9 mouse cellular contexts compared by ENCODE assay signal in the genomic region with DNA sequence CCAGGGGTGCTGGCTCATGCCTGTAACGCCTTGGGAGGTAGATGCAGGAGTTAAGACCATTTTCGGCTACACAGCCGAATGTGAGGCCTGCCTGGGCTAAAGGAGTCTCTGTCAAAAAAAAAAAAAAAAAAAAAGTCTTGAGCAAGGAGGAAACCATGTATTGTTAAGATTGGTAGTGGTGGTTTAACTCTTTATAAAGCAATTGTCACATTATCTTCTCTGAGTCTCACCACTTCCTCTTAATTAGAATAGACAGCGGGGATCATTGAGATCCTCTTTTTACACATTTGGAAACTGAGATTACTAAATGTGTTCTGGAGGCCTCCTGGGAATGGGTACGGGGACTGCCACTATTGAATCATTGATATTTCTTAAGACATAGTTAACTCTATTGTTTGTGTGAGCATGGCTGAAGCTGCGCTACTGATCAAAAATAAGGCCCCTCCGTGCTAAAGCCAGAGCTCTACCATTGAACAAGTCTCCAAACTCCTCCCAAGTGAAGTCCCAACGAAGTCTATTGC. TPM values are rescaled to one million over a fixed set of nuclear protein-coding genes. Genes with fewer than 3 reads are reported as not detected.
DNase-seq lines count a peak whose midpoint lies in the region; ATAC-seq and TF ChIP-seq lines count a peak whose summit lies in the region.
"Had no signal": no experiment of that assay in that cellular context is flagged by ENCODE, and none has a peak within 500 bp of the region (broad histone marks: within the 10 kb centered on the region; RNA-seq: fewer than 3 reads in every experiment).

No protein-coding gene starts in this region.

- no peaks in the 10 kb centered on the region for H3K36me3 ChIP-seq in liver, adult 2 months (ENCODE audit: control insufficient read depth, insufficient read depth, low read length)
- no peaks in the 10 kb centered on the region for H3K36me3 ChIP-seq in liver, embryonic 11.5 days (ENCODE audit: control insufficient read depth, insufficient read depth, low read length)
- no peaks in the 10 kb centered on the region for H3K36me3 ChIP-seq in hindbrain, embryonic 15.5 days
- no peaks in the 10 kb centered on the region for H3K36me3 ChIP-seq in stomach, embryonic 14.5 days (ENCODE audit: control insufficient read depth, insufficient read depth, low read length)
- H3K36me3 ChIP-seq: liver, embryonic 13.5 days had no signal

- no peak for ATAC-seq in cerebellum, adult (ENCODE audit: insufficient number of reproducible peaks, low FRiP score, low TSS enrichment)
- no peak for ATAC-seq in liver, embryonic 11.5 days (replicated peaks; ENCODE audit: low FRiP score)
- no peak for ATAC-seq in hindbrain, embryonic 15.5 days (ENCODE audit: low FRiP score, low read depth)
- ATAC-seq in stomach, embryonic 14.5 days (ENCODE audit: insufficient number of reproducible peaks, insufficient read depth, low FRiP score, low read depth), result no peak

- H3K4me1 ChIP-seq in liver, adult 2 months (ENCODE audit: control insufficient read depth, insufficient read depth, low read length), result no peaks in the 10 kb centered on the region
- peaks cover 5% of the 10 kb centered on the region; the same call in 1 of the 2 replicates for H3K4me1 ChIP-seq in liver, embryonic 11.5 days (replicated peaks; ENCODE audit: control insufficient read depth, insufficient read depth, low read length)
- H3K4me1 ChIP-seq in hindbrain, embryonic 15.5 days (replicated peaks), result peaks cover 23% of the 10 kb centered on the region
- H3K4me1 ChIP-seq in stomach, embryonic 14.5 days (ENCODE audit: control insufficient read depth, insufficient read depth, low read length), result peaks cover 15% of the 10 kb centered on the region

- no peak overlapping the region for H3K4me3 ChIP-seq in liver, adult 2 months (ENCODE audit: insufficient read depth, low read depth, low read length)
- no peak overlapping the region for H3K4me3 ChIP-seq in liver, embryonic 11.5 days (ENCODE audit: low read depth, low read length)
- H3K4me3 ChIP-seq in hindbrain, embryonic 15.5 days, result no peak overlapping the region
- H3K4me3 ChIP-seq in stomach, embryonic 14.5 days (ENCODE audit: low read depth, low read length), result no peak overlapping the region
- no peak overlapping the region for H3K4me3 ChIP-seq in layer of hippocampus, adult 2 months

- 76% methylated on average over 8 of the region's 8 CpGs for WGBS in liver, adult 2 months
- WGBS in liver, embryonic 11.5 days, result 53% methylated on average over 8 of the region's 8 CpGs
- WGBS in hindbrain, embryonic 15.5 days, result 75% methylated on average over 8 of the region's 8 CpGs
- 81% methylated on average over 8 of the region's 8 CpGs for WGBS in stomach, embryonic 14.5 days

- TF ChIP-seq POLR2A in liver, adult 2 months (IDR thresholded peaks at IDR 0.05; ENCODE audit: extremely low read depth, insufficient read depth, low read length), result no peak

- TF ChIP-seq CTCF in liver, adult 2 months (IDR thresholded peaks at IDR 0.05; ENCODE audit: low read depth, low read length), result no peak
- TF ChIP-seq CTCF in layer of hippocampus, adult 2 months (conservative IDR thresholded peaks at IDR 0.05), result no peak

- no peaks in the 10 kb centered on the region for H3K9me3 ChIP-seq in liver, embryonic 11.5 days (ENCODE audit: control insufficient read depth, low read length)
- H3K9me3 ChIP-seq in hindbrain, embryonic 15.5 days, result no peaks in the 10 kb centered on the region
- H3K9me3 ChIP-seq in stomach, embryonic 14.5 days (ENCODE audit: control insufficient read depth, low read depth, low read length), result no peaks in the 10 kb centered on the region
- H3K9me3 ChIP-seq: liver, embryonic 13.5 days had no signal

- no peaks in the 10 kb centered on the region for H3K27me3 ChIP-seq in liver, adult 2 months (ENCODE audit: control insufficient read depth, insufficient read depth, low read length)
- no peaks in the 10 kb centered on the region for H3K27me3 ChIP-seq in liver, embryonic 11.5 days (replicated peaks; ENCODE audit: control insufficient read depth, insufficient read depth, low read length)
- H3K27me3 ChIP-seq in hindbrain, embryonic 15.5 days, result no peaks in the 10 kb centered on the region
- H3K27me3 ChIP-seq in stomach, embryonic 14.5 days (ENCODE audit: control insufficient read depth, insufficient read depth, low read length), result no peaks in the 10 kb centered on the region

- H3K9ac ChIP-seq in liver, adult 2 months (ENCODE audit: low read depth, low read length), result no peak overlapping the region
- no peak overlapping the region for H3K9ac ChIP-seq in liver, embryonic 11.5 days (ENCODE audit: low read depth, low read length)
- H3K9ac ChIP-seq in hindbrain, embryonic 15.5 days, result no peak overlapping the region
- H3K9ac ChIP-seq in stomach, embryonic 14.5 days (replicated peaks; ENCODE audit: low read depth, low read length), result no peak overlapping the region
- H3K9ac ChIP-seq: liver, embryonic 13.5 days had no signal

- H3K79me2 ChIP-seq in liver, adult 2 months (ENCODE audit: control insufficient read depth, insufficient read depth, low read length), result no peaks in the 10 kb centered on the region

- no peak overlapping the region for H3K27ac ChIP-seq in liver, adult 2 months (replicated peaks; ENCODE audit: insufficient read depth, low read depth, low read length)
- no peak overlapping the region for H3K27ac ChIP-seq in liver, embryonic 11.5 days (ENCODE audit: low read depth, low read length)
- peak overlapping the region; percentile 98 for H3K27ac ChIP-seq in hindbrain, embryonic 15.5 days (replicated peaks)
- H3K27ac ChIP-seq in stomach, embryonic 14.5 days (ENCODE audit: low read length), result peak overlapping the region; percentile 75; the same call in 1 of the 2 replicates
- H3K27ac ChIP-seq in layer of hippocampus, adult 2 months, result no peak overlapping the region
- H3K27ac ChIP-seq: liver, embryonic 13.5 days had no signal

- DNase-seq in cerebellum, adult 9-10 months, result peak; percentile 8
- DNase-seq in liver, adult 2 months (ENCODE audit: extremely low read depth, low read depth, low spot score), result peak; percentile 11
- DNase-seq in liver, embryonic 11.5 days (ENCODE audit: low spot score), result no peak
- no peak for DNase-seq in layer of hippocampus, adult 2 months (ENCODE audit: low spot score in 2 of 2)
- DNase-seq in c-Kit-positive CD71-positive TER-119-positive erythroid progenitor cells, embryonic 14.5 days (ENCODE audit: low spot score), result no peak

- no peak overlapping the region for H3K4me2 ChIP-seq in liver, embryonic 11.5 days
- H3K4me2 ChIP-seq in hindbrain, embryonic 15.5 days, result 0 out of 2 replicates have a peak overlapping the region, but pooled peaks have one; percentile 83
- H3K4me2 ChIP-seq in stomach, embryonic 14.5 days (replicated peaks; ENCODE audit: low read depth, low read length), result no peak overlapping the region

RNA-seq across cellular contexts. Expression of gene Plpp1, which starts 0.8 kb away (rescaled TPM):
- total RNA-seq in liver, adult 2 months (2014; rRNA removed), result 18.6 and 24.3 TPM in 2 replicates
- 13.4 and 15.0 TPM in 2 replicates for polyA plus RNA-seq in liver, adult 2 months (2012; rRNA removed)
- polyA plus RNA-seq in liver, embryonic 11.5 days (2014; fragmentation: Nextera tagmentation; extraction: Ambion mirVana), result 27.4 and 29.1 TPM in 2 replicates
- 66.6 and 70.9 TPM in 2 replicates for polyA plus RNA-seq in hindbrain, embryonic 15.5 days (2015; fragmentation: Nextera tagmentation; extraction: Ambion mirVana)
- polyA plus RNA-seq in stomach, embryonic 14.5 days (2014; fragmentation: Nextera tagmentation; extraction: Ambion mirVana), result 97.1 and 98.9 TPM in 2 replicates
- total RNA-seq in layer of hippocampus, adult 2 months (2021), result 10 to 100 TPM; 30.4 to 30.8 TPM

Comparison
In these comparisons a context has a peak if more than half of its experiments do, and no peak if none do; other contexts are left out.
1. DNase-seq: peak in cerebellum, adult 9-10 months (single experiment) and liver, adult 2 months (single experiment); none in liver, embryonic 11.5 days (single experiment), layer of hippocampus, adult 2 months (0 of 2) and c-Kit-positive CD71-positive TER-119-positive erythroid progenitor cells, embryonic 14.5 days (single experiment).
2. H3K27ac ChIP-seq: peak in hindbrain, embryonic 15.5 days (single experiment) and stomach, embryonic 14.5 days (single experiment); none in liver, adult 2 months (single experiment), liver, embryonic 11.5 days (single experiment) and layer of hippocampus, adult 2 months (single experiment).